Mouse (Mus musculus): Measurements from ENCODE around the gene Hmgcll1. TPM values are rescaled to one million over a fixed set of nuclear protein-coding genes. Genes with fewer than 3 reads are reported as not detected.

Hmgcll1 gene
- 9.3 and 9.5 TPM in 2 replicates for polyA plus RNA-seq (2014; fragmentation: Nextera tagmentation; extraction: Ambion mirVana)

DNA sequence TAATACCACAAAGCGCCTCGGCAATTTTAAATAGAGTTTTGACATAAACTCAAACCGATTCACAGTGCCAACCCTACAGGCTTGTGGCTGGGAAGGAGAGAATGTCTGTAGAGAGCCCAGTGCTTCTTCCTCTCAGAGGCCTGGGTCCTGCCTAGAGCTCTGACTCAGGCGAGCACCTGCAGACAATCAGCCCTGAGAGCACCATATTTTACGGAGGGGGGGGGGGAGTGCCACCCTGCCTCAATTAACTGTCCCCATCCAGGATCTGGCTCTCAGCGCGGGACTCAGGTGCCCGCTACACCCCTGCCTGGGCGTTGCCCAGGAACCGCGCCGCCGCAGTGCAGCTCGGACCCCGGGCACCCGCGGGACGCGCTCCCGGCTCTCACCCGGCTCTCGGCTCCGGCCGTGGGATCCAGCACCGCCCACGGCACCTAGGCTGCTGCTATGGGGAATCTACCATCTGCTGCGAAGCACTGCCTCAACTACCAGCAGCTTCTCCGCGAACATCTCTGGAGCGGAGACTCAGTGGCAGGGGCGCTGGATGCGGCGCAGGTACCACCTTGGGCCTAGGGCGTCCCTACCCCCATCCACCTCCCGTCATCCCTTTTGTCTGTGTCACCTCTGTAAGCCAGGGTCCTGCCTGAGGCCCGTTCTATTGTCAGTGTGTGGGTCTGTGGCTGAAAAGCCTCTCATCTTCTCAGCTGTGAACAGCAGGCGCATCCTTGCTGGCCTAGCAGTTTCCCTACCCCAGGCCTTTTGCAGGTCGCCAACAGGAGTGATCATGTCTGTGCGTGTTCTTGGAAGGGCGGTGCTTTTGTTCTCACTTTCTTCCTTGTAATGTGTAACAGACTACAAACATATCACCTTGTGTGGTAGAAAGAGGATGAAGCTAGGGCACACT lies at the start of gene Hmgcll1:
Gene Hmgcll1, plus strand, starts transcription at position 225 of the 901 bp plus-strand sequence.
- H3K36me3 ChIP-seq (ENCODE audit: insufficient read depth): no peaks in the 10 kb centered on the region
- peak within 1 kb of the TSS; percentile 54 for H3K4me3 ChIP-seq (ENCODE audit: low read depth, low read length)
- H3K27me3 ChIP-seq (ENCODE audit: insufficient read depth, low read length): no peaks in the 10 kb centered on the region
- WGBS: 10% methylated on average over 40 of the region's 40 CpGs
- peak within 1 kb of the TSS; percentile 69 for H3K27ac ChIP-seq (ENCODE audit: low read depth)
- TF ChIP-seq CTCF (IDR thresholded peaks at IDR 0.05; ENCODE audit: low read depth): no peak
- no peaks in the 10 kb centered on the region; the same call in 1 of the 2 replicates for H3K4me1 ChIP-seq (ENCODE audit: insufficient read depth)
- no peaks in the 10 kb centered on the region for H3K9me3 ChIP-seq (ENCODE audit: low read depth, low read length)
- DNase-seq (peak; percentile 47), ATAC-seq (ENCODE audit: insufficient read depth) (peak; percentile 70)
- peak within 1 kb of the TSS; percentile 72 for H3K9ac ChIP-seq
- H3K4me2 ChIP-seq: peak within 1 kb of the TSS; percentile 91

DNA sequence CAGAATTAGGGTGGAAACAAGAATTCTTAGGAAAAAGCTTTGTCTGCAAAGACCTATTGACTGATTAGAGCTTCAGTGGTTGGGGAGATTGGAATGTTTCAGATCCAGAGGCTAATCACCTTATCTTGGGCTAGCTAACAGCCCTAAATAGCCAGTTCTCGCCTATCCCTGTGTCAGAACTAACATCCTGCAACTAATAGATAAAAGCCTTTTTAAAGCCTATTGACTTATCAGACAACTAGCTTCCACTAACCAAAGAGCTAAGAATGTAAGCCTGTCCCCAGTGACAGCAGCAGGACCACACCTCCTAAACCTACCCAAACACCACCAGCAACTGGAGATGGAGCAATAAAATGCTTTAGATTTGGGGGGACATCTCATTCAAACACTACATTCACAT lies 34.6 kb upstream of the Hmgcll1 start:
- Histone ChIP-seq H3K27ac (ENCODE audit: low read depth) (no peak overlapping the region), H3K9me3 (ENCODE audit: low read depth, low read length) (no peaks in the 10 kb centered on the region), H3K36me3 (ENCODE audit: insufficient read depth) (no peaks in the 10 kb centered on the region), H3K27me3 (ENCODE audit: insufficient read depth, low read length) (no peaks in the 10 kb centered on the region), H3K4me1 (ENCODE audit: insufficient read depth) (no peaks in the 10 kb centered on the region), H3K4me2 (no peak overlapping the region), H3K9ac (no peak overlapping the region), H3K4me3 (ENCODE audit: low read depth, low read length) (no peak overlapping the region)
- TF ChIP-seq CTCF (IDR thresholded peaks at IDR 0.05; ENCODE audit: low read depth): no peak
- DNase-seq (no peak), ATAC-seq (ENCODE audit: insufficient read depth) (peak; percentile 28; the same call in 1 of the 2 replicates)
- 78% methylated on average over 1 of the region's 1 CpGs for WGBS

DNA sequence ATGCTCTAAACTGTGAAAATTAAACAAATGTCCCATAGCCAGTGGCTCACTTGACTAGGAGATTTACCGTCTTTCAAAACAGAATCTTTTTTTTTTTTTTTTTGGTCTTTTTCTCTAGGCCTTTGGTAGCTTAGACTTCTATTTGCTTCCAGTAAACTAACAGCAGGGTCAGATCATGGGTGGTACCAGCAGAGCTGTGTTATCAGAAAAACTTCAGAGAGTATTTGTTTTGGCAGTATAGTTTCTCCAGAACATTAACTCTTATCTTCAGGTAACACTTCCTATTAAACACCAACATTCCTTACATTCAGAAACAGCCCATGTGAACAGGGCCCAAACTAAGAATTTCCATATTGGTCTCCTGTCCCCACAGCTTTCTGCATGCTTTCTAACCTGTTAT lies 33.5 kb upstream of the Hmgcll1 start:
- H3K27ac ChIP-seq (ENCODE audit: low read depth): no peak overlapping the region
- H3K27me3 ChIP-seq (ENCODE audit: insufficient read depth, low read length): no peaks in the 10 kb centered on the region
- ATAC-seq (ENCODE audit: insufficient read depth) (no peak), DNase-seq (peak; percentile 30)
- 39% methylated on average over 1 of the region's 1 CpGs for WGBS
- no peaks in the 10 kb centered on the region for H3K9me3 ChIP-seq (ENCODE audit: low read depth, low read length)
- H3K9ac ChIP-seq: no peak overlapping the region
- no peak overlapping the region for H3K4me3 ChIP-seq (ENCODE audit: low read depth, low read length)
- no peak overlapping the region for H3K4me2 ChIP-seq
- H3K4me1 ChIP-seq (ENCODE audit: insufficient read depth): no peaks in the 10 kb centered on the region
- no peak for TF ChIP-seq CTCF (IDR thresholded peaks at IDR 0.05; ENCODE audit: low read depth)
- H3K36me3 ChIP-seq (ENCODE audit: insufficient read depth): no peaks in the 10 kb centered on the region

- Histone ChIP-seq H3K27me3 (ENCODE audit: insufficient read depth, low read length) (no peaks in the 10 kb centered on the region), H3K36me3 (ENCODE audit: insufficient read depth) (no peaks in the 10 kb centered on the region), H3K4me2 (no peak overlapping the region), H3K4me3 (ENCODE audit: low read depth, low read length) (no peak overlapping the region), H3K4me1 (ENCODE audit: insufficient read depth) (no peaks in the 10 kb centered on the region), H3K9me3 (ENCODE audit: low read depth, low read length) (no peaks in the 10 kb centered on the region), H3K27ac (ENCODE audit: low read depth) (no peak overlapping the region), H3K9ac (no peak overlapping the region)
- WGBS: 52% methylated on average over 4 of the region's 4 CpGs
- TF ChIP-seq CTCF (IDR thresholded peaks at IDR 0.05; ENCODE audit: low read depth): no peak
- peak; percentile 73 for ATAC-seq (ENCODE audit: insufficient read depth)
- peak; percentile 86 for DNase-seq
Measured at GRCm38 (mm10) chr9:75989491-75989890, 25.2 kb upstream of the Hmgcll1 start.

GRCm38 (mm10) chr9:75998791-75999350 lies 15.8 kb upstream of the Hmgcll1 start:
- Histone ChIP-seq H3K27ac (ENCODE audit: low read depth) (peak overlapping the region; percentile 58), H3K36me3 (ENCODE audit: insufficient read depth) (no peaks in the 10 kb centered on the region), H3K4me1 (ENCODE audit: insufficient read depth) (peaks cover 12% of the 10 kb centered on the region), H3K4me2 (no peak overlapping the region), H3K27me3 (ENCODE audit: insufficient read depth, low read length) (no peaks in the 10 kb centered on the region), H3K9me3 (ENCODE audit: low read depth, low read length) (no peaks in the 10 kb centered on the region), H3K4me3 (ENCODE audit: low read depth, low read length) (no peak overlapping the region), H3K9ac (no peak overlapping the region)
- 23% methylated on average over 2 of the region's 2 CpGs for WGBS
- ATAC-seq (ENCODE audit: insufficient read depth): peak; percentile 65; the same call in 1 of the 2 replicates
- no peak for TF ChIP-seq CTCF (IDR thresholded peaks at IDR 0.05; ENCODE audit: low read depth)
- peak; percentile 89 for DNase-seq

DNA sequence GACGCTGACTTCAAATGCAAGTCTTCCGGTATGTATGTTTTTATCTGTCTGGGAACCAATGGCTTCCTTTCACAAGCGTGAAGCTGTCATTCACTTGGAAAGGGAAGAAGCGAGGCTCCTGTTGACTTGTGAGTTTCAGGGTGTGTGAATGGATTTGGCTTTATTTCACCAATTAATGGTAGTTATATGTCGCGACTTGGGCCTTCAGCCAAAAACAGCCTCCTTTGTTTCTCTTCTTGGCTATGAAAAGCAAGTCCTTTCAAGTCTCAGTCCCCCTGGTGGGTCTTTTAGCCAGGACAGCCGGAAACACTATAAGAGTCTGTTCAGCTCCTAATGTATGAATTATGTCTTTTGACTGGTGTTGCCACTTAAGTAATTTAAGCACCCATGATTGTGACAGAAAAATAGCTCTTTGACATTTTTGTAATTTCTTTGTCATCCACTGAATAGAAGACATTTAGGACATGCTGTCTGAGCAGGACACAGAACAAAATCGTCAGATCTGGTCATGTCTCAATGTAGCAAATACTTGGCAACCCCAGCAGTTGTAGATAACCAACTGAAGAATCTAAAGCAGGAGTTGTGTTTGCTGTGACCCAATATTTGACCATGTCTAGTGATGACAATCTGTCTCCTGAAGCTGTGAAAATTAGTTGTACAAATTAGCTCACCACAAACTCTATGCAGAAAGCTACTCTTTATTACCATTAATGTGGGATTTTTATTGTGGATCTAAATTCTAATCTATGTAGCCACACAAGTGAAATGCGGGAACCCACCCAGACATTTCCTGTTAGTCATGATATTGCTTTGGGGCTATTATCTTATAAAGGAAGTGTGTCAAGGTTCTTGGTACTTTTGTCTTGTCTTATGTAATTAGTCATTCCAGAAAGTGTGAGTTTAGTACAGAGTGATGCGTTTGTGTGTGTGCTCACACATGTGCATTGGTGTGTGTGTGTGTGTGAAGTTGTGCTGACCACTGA lies 13.5 kb upstream of the Hmgcll1 start:
- Histone ChIP-seq H3K9me3 (ENCODE audit: low read depth, low read length) (no peaks in the 10 kb centered on the region), H3K4me3 (ENCODE audit: low read depth, low read length) (no peak overlapping the region), H3K27ac (ENCODE audit: low read depth) (peak overlapping the region; percentile 51), H3K36me3 (ENCODE audit: insufficient read depth) (no peaks in the 10 kb centered on the region), H3K4me1 (ENCODE audit: insufficient read depth) (peaks cover 22% of the 10 kb centered on the region), H3K27me3 (ENCODE audit: insufficient read depth, low read length) (no peaks in the 10 kb centered on the region), H3K9ac (no peak overlapping the region), H3K4me2 (no peak overlapping the region)
- ATAC-seq (ENCODE audit: insufficient read depth) (peak; percentile 61; the same call in 1 of the 2 replicates), DNase-seq (peak; percentile 91)
- WGBS: 46% methylated on average over 10 of the region's 10 CpGs
- peak; percentile 41; the same call in 1 of the 2 replicates for TF ChIP-seq CTCF (IDR thresholded peaks at IDR 0.05; ENCODE audit: low read depth)

Data from lung, embryonic 14.5 days (tissue).